Mouse (Mus musculus) cerebellum, adult 2 months (tissue): Measurements from ENCODE around the gene Rhcg.

Source experiments
- CTCF ChIP-seq: fragments of 200-500 bp; IDR thresholded peaks from 2 replicates; pipeline ENCODE4 v1.5.1; 2011; ENCODE audit warnings: low read depth, mild to moderate bottlenecking, control low read depth, low read length, moderate library complexity, borderline replicate concordance; ENCODE audit not compliant: insufficient read depth
- POLR2A ChIP-seq: fragments of 200-500 bp; IDR thresholded peaks from 2 replicates; pipeline ENCODE4 v1.6.1; 2011; ENCODE audit warnings: low read length, control low read depth, borderline replicate concordance; ENCODE audit not compliant: insufficient read depth

DNA sequence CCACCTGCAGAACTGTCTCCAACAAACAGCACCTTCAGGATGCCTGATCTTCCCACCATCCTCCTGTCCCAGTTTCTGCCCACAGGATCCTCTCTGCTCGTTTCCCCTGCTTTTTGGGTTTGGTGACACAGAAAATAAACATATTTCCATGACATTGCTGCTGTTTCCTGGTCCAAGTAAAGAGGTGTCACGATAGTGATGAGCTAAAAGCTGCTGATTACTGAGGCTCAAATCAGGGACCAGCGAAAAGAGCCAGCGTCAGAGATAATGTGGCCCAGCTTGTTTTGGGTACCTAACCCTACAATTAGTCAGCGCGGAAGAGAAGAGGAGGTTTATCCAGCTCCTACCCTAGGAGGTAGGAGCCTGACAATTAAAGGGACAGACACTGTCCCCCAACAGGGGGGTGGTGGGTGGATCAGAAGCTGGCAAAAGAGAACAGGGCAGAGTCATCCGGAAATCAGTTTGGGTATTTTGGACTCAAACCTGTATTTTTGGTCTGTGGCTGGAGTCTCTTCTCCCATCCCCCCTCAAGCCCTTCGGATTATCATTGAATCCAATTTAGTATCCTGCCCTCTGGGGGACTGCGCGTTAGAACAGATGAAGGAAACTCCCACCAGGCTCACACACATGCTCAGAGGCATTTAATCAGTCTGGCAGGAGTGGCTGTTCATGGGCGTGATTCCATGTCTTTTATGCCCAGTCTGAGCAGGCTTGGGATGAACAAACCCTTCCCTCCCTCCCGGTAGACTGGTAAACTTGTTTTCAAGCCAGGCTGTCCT lies 40.2 kb downstream of the Rhcg start:
- TF ChIP-seq POLR2A: no peak
- TF ChIP-seq CTCF: no peak
